Mouse (Mus musculus) stomach, postnatal 0 days (tissue): ENCODE measurements around the gene Tsc1. TPM values are rescaled to one million over a fixed set of nuclear protein-coding genes. Genes with fewer than 3 reads are reported as not detected.

Experiments used
- ATAC-seq: fragments of 200-750 bp; cut with Nextera tagmentation; 2 replicates; pipeline ENCODE4 v1.8.0; 2017; ENCODE audit not compliant: low FRiP score, low TSS enrichment
- DNase-seq: peaks from one replicate; pipeline ENCODE4 v3.0.0-alpha.2; 2016; ENCODE audit warnings: low spot score
- H3K27ac ChIP-seq: fragments of 300-500 bp; sonication (generic); replicated peaks from 2 replicates; pipeline ENCODE4 v1.5.1; 2014; ENCODE audit warnings: mild to moderate bottlenecking, control low read depth
- H3K27me3 ChIP-seq: fragments of 300-500 bp; sonication (generic); 2 replicates; pipeline ENCODE4 v1.6.1; 2014; ENCODE audit warnings: low read length; ENCODE audit not compliant: control insufficient read depth, insufficient read depth
- H3K36me3 ChIP-seq: fragments of 300-500 bp; sonication (generic); 2 replicates; pipeline ENCODE4 v1.6.1; 2014; ENCODE audit warnings: low read length, mixed read lengths; ENCODE audit not compliant: control insufficient read depth, insufficient read depth
- H3K4me1 ChIP-seq: fragments of 300-500 bp; sonication (generic); replicated peaks from 2 replicates; pipeline ENCODE4 v1.6.1; 2014; ENCODE audit warnings: antibody characterized with exemption; ENCODE audit not compliant: control insufficient read depth, insufficient read depth
- H3K4me2 ChIP-seq: fragments of 300-500 bp; sonication (generic); replicated peaks from 2 replicates; pipeline ENCODE4 v1.6.1; 2014; ENCODE audit warnings: low read depth, mild to moderate bottlenecking, control low read depth, moderate library complexity
- H3K4me3 ChIP-seq: fragments of 300-500 bp; sonication (generic); 2 replicates; pipeline ENCODE4 v1.5.1; 2014; ENCODE audit warnings: low read depth, low read length, control low read depth
- H3K9ac ChIP-seq: fragments of 300-500 bp; sonication (generic); 2 replicates; pipeline ENCODE4 v1.6.1; 2014; ENCODE audit warnings: mild to moderate bottlenecking, low read length, control low read depth, mixed read lengths
- H3K9me3 ChIP-seq: fragments of 300-500 bp; sonication (generic); 2 replicates; pipeline ENCODE4 v1.6.1; 2016; ENCODE audit warnings: low read length; ENCODE audit not compliant: control insufficient read depth
- CTCF ChIP-seq: IDR thresholded peaks from 2 replicates; pipeline ENCODE4 v1.5.1; 2016; ENCODE audit warnings: antibody characterized with exemption, low read depth, mild to moderate bottlenecking, moderate library complexity
- EP300 ChIP-seq: optimal IDR thresholded peaks from 2 replicates; pipeline ENCODE3; 2016; ENCODE audit warnings: antibody characterized with exemption
- WGBS: fragments of 180-500 bp; shearing (Covaris S2); extraction: QIAGEN DNeasy Blood & Tissue Kit; methylation state at CpG from one replicate; pipeline ENCODE4 v1.1.7; 2014; 5-methylcytosine and 5-hydroxymethylcytosine counted together
- polyA plus RNA-seq: library from polyadenylated mRNA; unstranded; fragments of >200 nt; fragmentation: Nextera tagmentation; extraction: Ambion mirVana; gene quantifications from 2 replicates; pipeline ENCODE4 v1.2.1, GENCODE M21; 2015

The Tsc1 gene
- polyA plus RNA-seq, result 4.9 and 5.1 TPM in 2 replicates

GRCm38 (mm10) chr2:28640461-28641424, at the start of gene Tsc1:
TSS of gene Tsc1 (plus strand) at chr2:28641228.
- ATAC-seq, result peak; percentile 94
- Histone ChIP-seq H3K27ac (peak within 1 kb of the TSS; percentile 81), H3K9ac (peak within 1 kb of the TSS; percentile 93), H3K4me2 (peak within 1 kb of the TSS; percentile 87), H3K9me3 (no peaks in the 10 kb centered on the region), H3K36me3 (no peaks in the 10 kb centered on the region), H3K27me3 (no peaks in the 10 kb centered on the region), H3K4me3 (peak within 1 kb of the TSS; percentile 97), H3K4me1 (peaks cover 2% of the 10 kb centered on the region; the same call in 1 of the 2 replicates)
- WGBS, result 2% methylated on average over 44 of the region's 47 CpGs
- TF ChIP-seq EP300, result peak; percentile 84
- TF ChIP-seq CTCF, result peak; percentile 15
- DNase-seq, result peak; percentile 99

- no peaks in the 10 kb centered on the region for H3K27me3 ChIP-seq
- no peak overlapping the region for H3K4me2 ChIP-seq
- H3K27ac ChIP-seq, result no peak overlapping the region
- H3K4me3 ChIP-seq, result no peak overlapping the region
- DNase-seq (no peak), ATAC-seq (peak; percentile 48)
- TF ChIP-seq EP300 (no peak), CTCF (no peak)
- no peak overlapping the region for H3K9ac ChIP-seq
- H3K36me3 ChIP-seq, result no peaks in the 10 kb centered on the region
- no peaks in the 10 kb centered on the region for H3K9me3 ChIP-seq
- 66% methylated on average over 2 of the region's 2 CpGs for WGBS
- no peaks in the 10 kb centered on the region for H3K4me1 ChIP-seq
Observed at GRCm38 (mm10) chr2:28591479-28591878, 49.5 kb upstream of the Tsc1 start.

GRCm38 (mm10) chr2:28592809-28593208, 48.2 kb upstream of the Tsc1 start:
- H3K4me2 ChIP-seq, result no peak overlapping the region
- TF ChIP-seq EP300 (no peak), CTCF (peak; percentile 92)
- no peak overlapping the region for H3K4me3 ChIP-seq
- no peaks in the 10 kb centered on the region for H3K9me3 ChIP-seq
- no peak overlapping the region for H3K9ac ChIP-seq
- no peaks in the 10 kb centered on the region for H3K27me3 ChIP-seq
- WGBS, result 12% methylated on average over 15 of the region's 15 CpGs
- DNase-seq (peak; percentile 72), ATAC-seq (0 out of 2 replicates have a peak, but pooled peaks have one; percentile 68)
- H3K4me1 ChIP-seq, result no peaks in the 10 kb centered on the region
- no peaks in the 10 kb centered on the region for H3K36me3 ChIP-seq
- H3K27ac ChIP-seq, result no peak overlapping the region

- Histone ChIP-seq H3K36me3 (no peaks in the 10 kb centered on the region), H3K4me3 (no peak overlapping the region), H3K27me3 (no peaks in the 10 kb centered on the region), H3K9ac (no peak overlapping the region), H3K4me1 (no peaks in the 10 kb centered on the region), H3K27ac (no peak overlapping the region), H3K9me3 (no peaks in the 10 kb centered on the region), H3K4me2 (no peak overlapping the region)
- 72% methylated on average over 7 of the region's 7 CpGs for WGBS
- DNase-seq (no peak), ATAC-seq (no peak)
- TF ChIP-seq CTCF (no peak), EP300 (no peak)
Observed at GRCm38 (mm10) chr2:28596021-28596420, 45.0 kb upstream of the Tsc1 start.

- Histone ChIP-seq H3K4me1 (no peaks in the 10 kb centered on the region), H3K27me3 (no peaks in the 10 kb centered on the region), H3K9ac (no peak overlapping the region), H3K9me3 (no peaks in the 10 kb centered on the region), H3K36me3 (no peaks in the 10 kb centered on the region), H3K4me2 (no peak overlapping the region), H3K27ac (no peak overlapping the region), H3K4me3 (no peak overlapping the region)
- TF ChIP-seq CTCF (peak; percentile 48), EP300 (no peak)
- WGBS, result 92% methylated on average over 7 of the region's 7 CpGs
- ATAC-seq (no peak), DNase-seq (no peak)
Observed at GRCm38 (mm10) chr2:28596998-28597397, 44.0 kb upstream of the Tsc1 start.
